Mouse (Mus musculus) activated CD4-positive, CD25-positive, alpha-beta regulatory T cell, adult 4 months (primary cell): ENCODE measurements at regions not wholly inside any gene's neighbourhood (a gene's known extent, or its start where the extent isn't known, plus 50 kb on each side); places are given as distances from the start of the nearest gene placed in this dataset.

Experiments
- ATAC-seq: one replicate; pipeline ENCODE4 v1.8.0; 2017

DNA sequence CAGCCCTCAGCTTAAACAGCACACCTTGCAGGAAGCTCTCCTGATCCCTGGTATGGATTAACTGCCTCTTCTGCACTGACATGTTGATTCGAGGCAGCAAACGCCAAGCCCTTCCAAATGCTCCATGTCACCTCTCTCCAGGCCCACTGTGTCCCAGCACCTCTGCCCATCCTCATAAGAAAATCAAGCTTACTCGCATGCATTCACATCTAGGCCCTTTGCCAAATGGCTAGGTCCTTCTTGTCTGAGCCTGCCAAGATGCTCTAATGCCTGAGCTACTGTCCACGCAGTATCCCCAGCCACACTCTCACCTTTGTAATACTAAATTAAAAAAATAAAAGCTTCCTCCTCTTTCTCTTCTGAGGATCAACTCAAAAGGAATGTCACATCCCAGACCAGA, 588.7 kb upstream of the Cdh11 start:
- ATAC-seq: no peak

DNA sequence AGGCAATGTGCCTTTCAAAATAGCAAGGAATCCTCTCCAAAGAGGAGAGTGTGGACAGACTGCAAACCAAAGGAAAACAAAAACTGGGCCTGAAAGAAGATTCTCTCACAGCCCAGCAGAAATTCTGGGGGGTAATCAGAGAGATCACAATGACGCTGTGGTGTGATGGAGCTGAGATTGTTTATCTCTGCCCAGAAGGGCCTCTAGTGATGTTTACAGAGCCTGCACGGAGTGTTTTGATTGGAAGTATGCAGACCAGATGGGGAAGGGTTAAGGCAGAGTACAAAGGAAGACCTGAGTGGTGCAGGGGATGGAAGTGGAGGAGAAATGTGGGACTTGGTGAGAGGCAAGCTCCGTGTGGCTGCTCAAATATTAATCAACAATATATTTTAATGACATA, 593.1 kb upstream of the Cdh11 start:
- no peak for ATAC-seq

DNA sequence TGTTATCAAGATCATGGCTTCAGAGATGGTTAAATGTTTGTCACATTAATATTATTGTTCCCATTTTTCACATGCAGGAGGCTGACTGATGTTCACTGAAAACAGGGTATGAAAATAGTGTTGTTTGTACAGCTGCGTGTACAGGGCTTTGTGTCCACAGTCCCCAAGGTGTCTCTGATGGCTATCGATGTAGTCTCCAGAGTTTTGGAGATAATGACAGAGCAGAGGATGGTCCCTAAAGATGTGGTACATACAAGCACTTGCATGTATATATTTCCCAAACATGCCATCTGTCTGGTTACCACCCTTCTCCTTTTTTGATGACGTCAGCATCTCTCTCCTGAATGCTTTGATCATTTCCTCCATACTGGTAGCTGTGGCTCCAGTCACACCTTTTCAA, 596.1 kb upstream of the Cdh11 start:
- ATAC-seq: no peak

DNA sequence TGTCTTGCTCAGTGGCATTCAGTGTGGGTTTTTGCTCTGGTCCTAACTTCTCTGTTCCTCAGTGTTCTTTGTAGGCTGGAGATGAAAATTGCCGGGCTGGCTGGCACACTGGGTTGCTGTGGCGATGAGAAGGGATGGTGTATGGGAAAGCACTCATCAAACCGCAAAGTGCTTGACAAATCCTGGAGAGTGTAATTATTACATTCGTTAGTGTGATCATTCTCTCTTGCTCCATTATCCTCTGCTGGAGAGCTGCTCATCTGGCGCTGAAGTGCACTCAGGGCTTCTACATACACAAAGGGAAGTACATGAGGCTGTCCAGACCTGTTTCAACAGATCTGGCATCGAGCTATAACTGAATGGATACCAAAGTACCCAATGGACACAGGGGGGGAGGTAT, 605.9 kb upstream of the Cdh11 start:
- ATAC-seq: no peak

DNA sequence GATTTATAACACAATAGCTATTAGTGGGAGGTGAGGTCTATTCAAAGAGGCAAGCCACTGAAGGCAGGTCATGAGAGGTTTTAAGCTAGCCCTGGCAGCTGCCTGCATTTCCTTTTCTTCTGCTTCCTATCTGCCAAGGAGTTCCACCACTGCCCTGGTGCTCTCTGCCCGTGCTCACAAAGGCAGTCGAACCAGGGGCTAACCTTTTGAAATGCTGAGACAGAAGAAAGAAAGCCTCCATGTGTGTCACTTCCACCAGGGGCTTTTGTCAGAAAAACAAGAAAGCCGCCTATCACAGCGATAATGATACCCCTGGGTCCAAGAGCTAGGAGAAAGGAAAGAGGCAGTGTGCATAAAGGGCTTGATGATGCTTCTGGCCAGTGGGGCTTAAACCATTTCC, 609.9 kb upstream of the Cdh11 start:
- no peak for ATAC-seq

DNA sequence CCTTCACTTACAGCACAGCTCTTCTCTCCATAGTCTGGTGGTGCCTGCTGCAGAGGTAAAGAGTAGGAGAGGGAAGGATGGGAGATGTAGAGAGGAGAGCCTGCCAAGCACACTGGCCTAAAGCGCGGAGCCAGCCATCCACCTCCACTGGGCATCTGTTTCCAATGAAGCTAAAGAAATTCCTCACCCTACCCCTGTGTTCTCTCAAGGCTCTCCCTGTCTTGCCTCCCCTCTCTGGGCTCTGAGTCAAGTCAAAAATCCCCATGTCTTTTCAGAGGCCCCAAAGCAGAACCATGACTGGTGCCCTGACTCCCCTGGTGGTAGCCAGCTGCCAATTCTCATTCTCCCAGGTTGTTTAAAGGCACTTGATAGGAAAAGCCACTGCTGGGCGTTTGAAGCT, 612.7 kb upstream of the Cdh11 start:
- no peak for ATAC-seq

DNA sequence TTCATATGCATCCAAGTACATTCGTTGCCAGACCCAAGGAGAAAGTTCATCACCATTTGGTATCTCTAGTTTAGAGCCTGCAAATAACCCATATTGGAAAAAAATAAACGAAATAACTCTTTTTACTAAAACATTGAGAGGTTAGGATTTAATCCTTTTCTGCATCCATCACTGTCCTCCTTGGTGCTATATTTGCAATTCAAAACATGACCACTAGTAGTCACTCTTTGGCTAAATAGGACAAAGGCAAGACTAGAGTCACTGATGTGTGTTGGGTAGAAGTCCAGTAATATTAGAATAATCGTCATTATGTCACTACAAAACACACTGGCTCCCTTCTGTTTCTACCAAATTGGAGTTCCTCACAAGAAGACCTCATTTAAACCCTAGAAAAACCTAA, 614.0 kb upstream of the Cdh11 start:
- no peak for ATAC-seq

DNA sequence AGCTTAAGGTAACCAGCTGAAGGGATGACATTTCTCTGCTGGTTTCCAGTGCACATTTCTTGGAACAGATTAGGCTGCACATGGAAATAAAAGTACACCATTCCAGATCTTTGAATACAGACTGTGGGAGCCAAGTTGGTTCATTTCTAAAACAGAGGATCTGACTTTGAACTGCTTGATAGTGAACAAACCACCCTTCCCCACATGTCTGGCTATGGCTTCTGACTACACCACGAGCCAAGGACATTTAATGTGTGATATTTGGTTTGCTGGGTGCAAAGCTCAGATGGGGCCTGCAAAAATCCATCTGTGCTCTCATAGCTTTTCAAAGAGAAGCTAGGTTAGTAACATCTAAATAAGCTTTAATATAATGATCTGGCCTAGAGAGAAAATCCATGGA, 614.7 kb upstream of the Cdh11 start:
- ATAC-seq: no peak

DNA sequence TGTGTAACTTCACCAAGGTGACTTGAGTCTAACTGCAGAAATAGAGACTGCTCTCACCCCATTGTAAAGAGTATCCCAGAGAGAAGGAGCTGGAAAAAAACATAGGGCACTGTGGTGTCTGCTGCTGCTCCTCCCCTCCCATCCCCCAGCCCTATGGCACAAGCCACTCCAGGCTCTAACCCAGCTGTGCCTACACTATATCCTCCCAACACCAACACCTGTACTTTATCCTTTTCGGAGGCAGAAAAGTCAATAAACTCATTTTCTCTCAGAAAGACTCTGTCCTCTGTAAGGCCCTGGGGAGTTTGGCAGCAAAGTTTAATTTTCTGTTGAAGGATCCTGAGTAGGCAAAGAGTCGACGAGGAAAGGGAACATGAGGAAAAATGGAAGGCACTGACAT, 617.3 kb upstream of the Cdh11 start:
- no peak for ATAC-seq

DNA sequence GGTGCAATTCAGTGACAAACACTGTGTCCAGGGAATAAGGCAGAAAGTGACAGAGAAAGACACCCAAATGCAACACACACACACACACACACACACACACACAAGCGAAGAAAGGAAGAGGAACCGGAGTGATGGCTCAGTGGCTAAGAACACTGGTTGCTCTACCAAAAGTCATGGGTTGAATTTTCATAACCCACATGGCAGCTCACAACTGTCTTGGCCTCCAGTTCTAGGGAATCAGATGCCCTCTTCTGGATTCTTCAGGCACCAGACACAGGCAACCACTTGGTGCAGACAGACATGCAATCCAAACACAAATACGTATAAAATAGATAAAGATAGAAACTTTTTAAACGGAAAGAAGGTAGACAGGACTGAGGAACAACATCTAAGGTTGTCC, 618.4 kb upstream of the Cdh11 start:
- ATAC-seq: no peak

DNA sequence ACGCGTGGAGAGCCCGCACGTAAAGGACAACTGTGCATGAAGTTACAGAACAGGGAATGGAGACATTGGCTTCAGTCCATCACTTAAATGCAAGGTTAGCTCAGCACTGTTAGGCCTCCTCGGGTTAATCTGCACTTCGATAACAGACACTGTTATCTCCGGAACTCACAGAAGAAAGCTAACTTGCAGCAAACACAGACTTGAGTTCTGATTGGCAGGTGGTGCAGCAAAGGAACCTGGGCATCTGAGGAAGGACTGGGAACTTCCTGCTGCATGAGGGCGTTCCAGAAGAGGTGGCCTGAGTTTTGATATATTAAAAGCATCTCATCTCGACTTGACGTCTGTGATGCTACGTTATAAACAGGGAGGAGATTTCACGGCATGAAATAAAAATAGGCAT, 620.3 kb upstream of the Cdh11 start:
- ATAC-seq: no peak

DNA sequence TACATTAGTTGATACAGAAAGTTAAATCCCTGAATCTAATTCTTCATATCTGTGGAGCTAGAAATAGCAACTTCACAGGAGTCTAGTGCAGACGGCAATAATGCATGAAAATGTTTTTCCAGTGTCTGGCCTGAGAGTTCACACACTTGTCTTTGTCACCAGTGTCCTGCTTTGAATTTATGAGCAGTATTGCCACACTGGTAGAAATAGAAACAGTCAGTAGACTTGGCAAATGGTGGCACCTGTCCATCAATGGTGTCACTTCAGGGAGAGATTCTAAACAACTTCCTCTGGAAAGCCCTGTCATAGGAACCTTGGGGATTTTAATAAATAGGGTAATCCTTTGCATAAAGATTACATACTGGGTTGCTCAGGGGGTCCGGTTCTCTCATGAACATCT, 621.5 kb upstream of the Cdh11 start:
- no peak for ATAC-seq

DNA sequence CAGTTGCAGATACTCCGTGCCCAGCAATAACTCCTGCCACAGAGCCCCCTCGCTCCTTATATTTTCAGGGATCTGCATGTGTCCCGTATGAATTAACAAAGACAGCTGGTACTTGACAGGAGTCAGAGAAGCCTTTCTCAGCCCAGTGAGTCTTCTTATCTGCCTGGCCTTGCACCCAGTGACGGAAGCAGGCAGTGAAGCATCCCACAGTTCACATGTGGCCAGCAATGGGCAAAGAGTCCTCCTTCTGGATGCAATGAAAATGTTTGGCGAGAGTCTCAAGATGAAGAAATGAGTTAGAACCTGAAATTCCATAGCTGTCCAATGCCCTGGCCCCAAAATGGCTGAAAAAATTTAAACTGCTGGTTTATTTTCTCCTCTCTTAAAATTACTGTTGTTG, 622.2 kb upstream of the Cdh11 start:
- no peak for ATAC-seq

DNA sequence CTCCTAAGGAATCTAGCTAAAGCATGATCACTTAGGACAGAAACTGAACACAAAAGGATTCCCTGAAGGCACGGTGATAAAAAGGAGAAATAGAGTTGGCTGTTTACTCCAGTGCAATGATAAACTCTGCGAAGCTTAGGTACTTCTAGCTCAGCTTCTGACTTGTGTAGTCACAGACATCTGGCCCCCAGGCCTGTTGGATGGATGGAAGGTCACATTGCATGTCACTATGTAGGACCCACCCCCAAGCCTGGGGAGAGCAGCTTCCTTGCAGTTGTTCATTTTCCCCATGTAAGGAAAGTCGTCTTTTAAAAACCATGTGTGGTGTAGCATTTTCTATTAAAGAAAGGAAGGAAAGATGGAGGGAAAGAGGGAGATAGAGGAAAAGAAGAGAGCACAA, 623.0 kb upstream of the Cdh11 start:
- no peak for ATAC-seq

DNA sequence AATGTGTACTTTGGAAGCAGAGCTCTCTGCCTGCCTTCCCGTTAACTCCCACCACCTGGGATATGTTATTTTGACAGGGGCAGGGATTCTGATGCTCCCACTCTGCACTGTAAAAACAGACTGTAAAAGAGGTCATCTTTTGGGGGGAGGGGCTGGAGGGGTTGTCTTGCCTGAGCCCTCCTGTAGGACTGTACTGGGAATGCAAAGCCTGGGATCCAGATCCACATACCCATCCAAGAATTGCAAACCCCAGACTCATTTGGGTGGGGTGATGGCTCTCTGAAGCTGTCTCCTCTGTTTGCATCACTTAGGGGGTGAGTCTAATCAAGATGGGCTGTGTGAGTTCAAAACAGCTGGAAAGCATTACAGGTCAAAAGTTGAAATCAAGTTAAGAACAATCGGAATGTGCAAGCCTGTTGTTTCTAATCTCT, 623.7 kb upstream of the Cdh11 start:
- ATAC-seq: no peak

DNA sequence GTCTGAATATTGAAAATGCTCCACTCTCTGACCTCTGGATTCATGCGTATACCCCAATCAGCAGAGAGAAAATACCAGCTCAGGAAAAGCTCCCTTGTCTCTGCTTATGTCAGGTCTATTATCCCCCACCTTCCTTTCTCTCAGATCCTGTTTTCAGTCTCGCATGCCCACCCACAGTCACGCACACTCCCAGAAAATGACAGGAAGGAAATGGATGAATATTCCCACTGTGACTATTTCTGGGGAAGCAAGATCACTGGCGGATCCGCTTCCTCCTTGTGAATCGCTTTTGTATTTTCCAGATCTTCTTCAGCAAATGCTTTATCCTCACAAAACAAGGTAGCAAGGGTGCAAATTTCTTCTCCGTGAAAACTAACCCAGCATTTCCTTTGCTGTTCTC, 627.3 kb upstream of the Cdh11 start:
- no peak for ATAC-seq

DNA sequence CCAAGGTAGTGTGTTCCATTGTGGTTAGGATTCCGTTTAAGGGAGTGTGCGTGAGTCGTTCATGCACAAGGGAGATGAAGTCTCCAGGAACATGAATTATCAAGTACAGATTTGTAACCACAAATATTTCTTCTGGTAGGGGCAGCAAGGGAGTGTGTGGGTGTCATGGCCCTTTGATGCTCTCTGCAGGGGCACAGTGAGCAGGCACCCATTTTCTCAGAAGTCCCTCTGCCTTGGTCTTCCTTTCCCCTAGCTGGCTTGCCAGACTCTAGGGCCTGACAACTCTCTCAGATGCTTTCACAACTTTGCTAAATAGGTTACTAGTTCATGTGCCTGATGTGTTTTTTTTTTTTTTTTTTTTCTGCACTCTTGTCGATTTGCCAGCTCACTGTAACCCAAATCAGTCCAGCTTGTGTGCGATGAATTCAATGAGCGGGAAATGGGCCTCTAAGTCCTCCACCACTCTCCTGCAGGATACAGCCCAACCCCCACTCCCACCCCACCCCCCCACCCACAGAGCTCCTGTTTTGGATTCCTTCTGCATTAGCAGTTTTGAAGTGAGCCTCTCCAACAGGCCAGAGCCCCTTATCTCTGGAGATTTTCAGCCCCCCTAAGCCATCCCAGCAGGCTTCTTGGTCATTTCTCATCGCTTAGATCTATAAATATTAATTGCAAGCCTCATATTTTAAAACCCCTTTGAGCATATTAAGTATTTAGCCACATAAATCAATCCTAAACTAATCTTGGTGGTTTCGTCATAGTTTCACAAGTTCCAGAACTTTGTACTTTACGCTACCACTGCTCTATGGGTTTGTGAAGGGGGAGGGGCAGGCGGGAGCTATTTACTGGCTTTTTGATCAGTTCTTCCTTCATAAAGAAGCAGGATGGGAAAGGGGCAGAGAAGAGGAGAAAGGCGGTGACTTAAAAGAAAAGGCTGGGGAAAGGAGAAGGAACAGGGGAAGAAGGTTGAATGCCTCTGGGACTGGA, 628.4 kb upstream of the Cdh11 start:
- ATAC-seq: no peak

DNA sequence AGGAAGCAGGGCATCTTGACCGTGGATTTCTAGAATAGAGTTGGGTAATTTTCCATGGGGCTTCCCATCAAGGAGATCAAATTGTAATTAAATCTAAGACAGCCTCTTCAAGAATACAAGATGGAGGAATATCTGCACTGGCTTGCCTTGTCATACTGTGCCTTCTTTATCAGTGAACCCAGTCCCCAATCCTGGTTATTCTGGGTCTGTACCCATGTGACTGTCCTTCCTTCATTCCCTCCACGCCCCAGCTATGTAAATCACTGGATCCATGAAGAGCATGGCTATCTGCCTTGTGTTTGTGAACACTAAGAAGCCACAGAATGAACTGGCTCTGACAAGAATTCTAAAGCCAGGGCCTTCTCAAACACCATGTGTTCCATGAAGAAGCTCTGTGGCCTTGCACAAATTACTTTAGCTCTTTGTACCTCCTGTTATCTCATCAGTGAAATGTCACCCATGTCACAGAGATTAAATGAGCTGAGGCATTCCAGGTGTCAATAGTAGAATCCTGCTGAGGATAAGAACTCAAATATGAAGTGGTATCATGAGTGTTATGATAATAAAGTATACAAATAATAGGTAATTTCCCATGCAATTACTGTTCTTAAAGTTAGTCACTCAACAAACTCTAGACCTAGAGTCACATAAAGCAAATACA, 637.0 kb upstream of the Cdh11 start:
- ATAC-seq: no peak

DNA sequence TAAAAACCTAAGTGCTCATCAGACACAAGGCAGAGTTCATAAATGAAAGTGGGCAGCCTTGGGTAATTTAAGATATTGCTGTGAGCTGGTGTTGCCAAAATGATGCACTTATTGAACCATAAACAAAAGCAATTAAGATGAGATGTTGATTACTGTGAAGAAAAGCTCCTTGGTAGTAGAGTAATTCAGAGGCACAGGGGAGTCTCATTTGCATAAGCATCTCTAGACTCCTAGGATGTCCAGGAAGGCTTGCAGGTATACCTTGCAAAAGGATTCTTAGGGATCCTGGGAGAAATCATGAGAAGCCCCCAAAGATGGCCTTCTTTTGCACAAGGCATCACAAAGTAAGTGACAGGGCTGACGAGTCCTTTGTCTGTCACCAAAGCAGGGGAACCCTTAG, 640.5 kb upstream of the Cdh11 start:
- ATAC-seq: no peak

DNA sequence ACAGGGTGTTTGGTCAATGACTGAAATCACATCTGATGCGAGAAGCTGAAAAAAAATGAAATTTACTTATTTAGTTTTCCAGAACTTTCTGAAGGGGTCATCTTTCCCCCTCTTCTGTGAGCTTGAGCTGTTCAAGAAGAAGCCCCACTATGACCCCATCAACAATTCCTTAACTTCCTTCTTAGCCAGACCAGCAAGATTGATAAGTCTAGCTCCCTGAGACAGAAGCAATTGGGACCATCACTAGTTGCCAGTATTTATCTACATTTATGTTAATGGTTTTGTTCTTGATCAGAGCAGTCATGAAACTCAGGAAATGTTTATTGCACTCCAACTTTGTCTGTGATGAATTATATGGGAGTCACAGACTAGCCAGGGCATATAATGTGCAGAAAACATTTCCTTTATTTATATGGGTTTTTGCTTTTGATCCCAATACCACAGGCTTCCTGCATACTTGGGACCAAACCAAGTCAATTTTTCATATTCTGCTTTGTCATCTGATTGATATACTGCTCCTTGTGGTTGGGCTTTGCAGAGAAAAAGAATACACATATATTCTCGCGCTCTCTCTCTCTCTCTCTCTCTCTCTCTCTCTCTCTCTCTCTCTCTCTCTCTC, 645.5 kb upstream of the Cdh11 start:
- ATAC-seq: no peak

DNA sequence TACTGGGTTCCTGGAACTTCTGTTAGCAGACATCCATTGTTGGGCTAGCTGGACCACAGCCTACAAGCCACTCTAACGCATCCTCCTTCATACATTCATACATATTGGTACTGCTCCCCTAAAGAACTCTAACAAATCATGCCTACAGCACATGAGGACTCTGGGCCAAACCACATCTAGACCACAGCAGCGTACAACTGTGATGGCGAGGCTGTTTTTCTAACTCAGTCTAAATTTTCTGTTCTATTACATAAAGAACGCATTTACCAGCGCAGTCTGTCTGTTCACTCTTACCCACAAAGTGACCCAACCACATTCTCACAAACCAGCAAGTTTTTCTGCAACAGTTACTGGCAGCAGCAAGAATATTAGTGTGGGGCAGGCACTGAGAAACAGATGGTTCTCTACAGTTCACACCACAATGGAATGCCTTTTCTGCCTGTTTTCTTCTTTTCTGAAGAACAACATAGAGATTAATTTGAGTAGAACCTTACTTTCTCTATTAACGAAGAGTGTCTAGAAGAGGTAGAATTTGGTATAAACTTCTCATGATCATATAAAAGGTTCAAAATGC, 648.2 kb upstream of the Cdh11 start:
- ATAC-seq: no peak

DNA sequence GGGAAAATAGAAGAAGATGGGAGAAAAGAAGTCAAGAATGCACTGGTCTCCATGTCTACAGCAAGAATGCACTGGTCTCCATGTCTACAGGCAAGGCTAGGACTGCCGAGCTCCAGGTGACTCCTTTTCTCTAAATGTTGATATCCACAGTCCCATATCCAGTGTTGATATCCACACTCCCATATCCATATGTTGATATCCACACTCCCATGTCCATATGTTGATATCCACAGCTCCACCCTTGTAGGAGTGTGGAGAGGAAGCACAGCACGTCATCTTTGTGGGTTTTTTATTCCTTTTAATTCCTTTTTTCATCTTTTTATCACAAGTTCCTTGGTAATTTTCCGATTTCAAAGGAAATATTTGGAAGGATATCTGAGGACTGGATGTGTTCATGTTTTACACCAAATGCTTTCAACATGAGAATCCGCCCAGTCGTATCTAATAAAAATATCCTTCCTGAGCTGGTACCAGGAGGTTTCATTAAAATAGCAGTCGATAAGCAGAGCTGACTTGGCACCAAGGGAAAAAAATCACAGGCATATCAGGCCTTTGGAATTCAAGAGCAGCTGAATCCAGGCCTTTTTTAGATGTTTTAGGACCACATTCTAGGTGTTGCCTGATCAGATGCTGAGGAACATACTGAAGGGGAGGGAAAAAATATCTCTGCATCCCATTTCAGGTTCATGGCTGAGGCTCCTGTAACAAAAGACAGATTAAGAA, 653.7 kb upstream of the Cdh11 start:
- ATAC-seq: no peak

DNA sequence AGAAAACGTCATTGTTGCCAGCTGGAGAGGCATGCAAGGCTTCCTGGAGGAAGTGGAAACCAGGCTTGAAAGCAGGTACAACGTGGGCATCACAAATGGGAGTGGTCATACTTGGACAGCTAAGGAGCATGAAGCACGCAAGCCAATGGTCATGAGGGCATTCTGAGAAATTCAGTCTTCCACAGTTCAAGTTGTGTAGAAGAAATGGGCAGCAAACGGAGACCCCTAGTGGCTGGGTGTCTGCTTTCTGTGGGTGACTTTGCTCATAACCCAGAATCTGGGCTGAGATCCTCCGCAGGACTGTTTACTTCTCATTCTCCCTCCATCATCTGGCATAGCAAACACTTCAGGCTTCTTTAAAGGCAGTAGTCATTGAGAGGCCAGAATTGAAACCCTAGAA, 655.7 kb upstream of the Cdh11 start:
- no peak for ATAC-seq
